Mouse (Mus musculus): ENCODE results near the gene Mpc2. TPM values are rescaled to one million over a fixed set of nuclear protein-coding genes. Genes with fewer than 3 reads are reported as not detected.

Mpc2 gene
- total RNA-seq, 2 experiments from 2014 or later = 113 to 131 TPM

GRCm38 (mm10) chr1:165461681-165462080, 1.2 kb downstream of the Mpc2 start:
- Histone ChIP-seq H3K27ac (peak overlapping the region; percentile 89), H3K4me3 (peak overlapping the region; percentile 93)
- TF ChIP-seq CTCF (IDR thresholded peaks at IDR 0.05) = no peak
- intact Hi-C loops (cut with DNase I) = loop anchor here (2.0 to 10.0 kb wide), 2 partner anchors 173 to 543 kb away; partner anchors contain the start of genes Mpzl1 and Pou2f1
- DNase-seq (ENCODE audit: extremely low spot score in 1 of 2, low spot score in 2 of 2) = no peak

- no peak for TF ChIP-seq CTCF (IDR thresholded peaks at IDR 0.05)
- DNase-seq (ENCODE audit: extremely low spot score in 1 of 2, low spot score in 2 of 2) = no peak
- intact Hi-C loops (cut with DNase I) = loop anchor here (10.0 kb wide), 1 partner anchor 542 kb away; the partner anchor contains the start of gene Pou2f1
- H3K4me3 ChIP-seq = peak overlapping the region; percentile 93
- no peak overlapping the region for H3K27ac ChIP-seq
Observed at GRCm38 (mm10) chr1:165462861-165463260, 2.4 kb downstream of the Mpc2 start.

- Histone ChIP-seq H3K27ac (no peak overlapping the region), H3K4me3 (no peak overlapping the region)
- no peak for TF ChIP-seq CTCF (IDR thresholded peaks at IDR 0.05)
- intact Hi-C loops (cut with DNase I) = loop anchor here (10.0 kb wide), 1 partner anchor 540 kb away; the partner anchor contains the start of gene Pou2f1
- no peak for DNase-seq (ENCODE audit: extremely low spot score in 1 of 2, low spot score in 2 of 2)
Observed at GRCm38 (mm10) chr1:165464574-165464973, 4.1 kb downstream of the Mpc2 start.

- no peak for TF ChIP-seq CTCF (IDR thresholded peaks at IDR 0.05)
- H3K27ac ChIP-seq = no peak overlapping the region
- intact Hi-C loops (cut with DNase I) = loop anchor here (10.0 kb wide), 1 partner anchor 536 kb away; the partner anchor contains the start of gene Pou2f1
- DNase-seq (ENCODE audit: extremely low spot score in 1 of 2, low spot score in 2 of 2) = no peak
- no peak overlapping the region for H3K4me3 ChIP-seq
Observed at GRCm38 (mm10) chr1:165468971-165469370, 8.5 kb downstream of the Mpc2 start.

GRCm38 (mm10) chr1:165469717-165470116, 9.3 kb downstream of the Mpc2 start:
- intact Hi-C loops (cut with DNase I) = loop anchor here (10.0 kb wide), 1 partner anchor 535 kb away; the partner anchor contains the start of gene Pou2f1

GRCm38 (mm10) chr1:165471490-165471889, 11.1 kb downstream of the Mpc2 start:
- no peak for TF ChIP-seq CTCF (IDR thresholded peaks at IDR 0.05)
- no peak overlapping the region for H3K27ac ChIP-seq
- intact Hi-C loops (cut with DNase I) = no loop called here
- DNase-seq (ENCODE audit: extremely low spot score in 1 of 2, low spot score in 2 of 2) = no peak
- no peak overlapping the region for H3K4me3 ChIP-seq

More at GRCm38 (mm10) chr1:165469717-165470116, 9.3 kb downstream of the Mpc2 start:
- no peak for DNase-seq (ENCODE audit: extremely low spot score in 1 of 2, low spot score in 2 of 2)
- Histone ChIP-seq H3K27ac (no peak overlapping the region), H3K4me3 (no peak overlapping the region)
- no peak; the same call in 1 of the 2 replicates for TF ChIP-seq CTCF (IDR thresholded peaks at IDR 0.05)

- intact Hi-C loops (cut with DNase I) = no loop called here
- Histone ChIP-seq H3K4me3 (no peak within 1 kb of the TSS), H3K27ac (no peak within 1 kb of the TSS)
- DNase-seq (ENCODE audit: extremely low spot score in 1 of 2, low spot score in 2 of 2) = no peak
- TF ChIP-seq CTCF (IDR thresholded peaks at IDR 0.05) = no peak
Observed at GRCm38 (mm10) chr1:165484688-165485233, 24.3 kb downstream of the Mpc2 start, which contains the start of gene Adcy10. Gene Adcy10 (plus strand): TSS chr1:165485183.

GRCm38 (mm10) chr1:165486108-165486507, 25.7 kb downstream of the Mpc2 start:
- Histone ChIP-seq H3K27ac (no peak overlapping the region), H3K4me3 (no peak overlapping the region)
- no peak for DNase-seq (ENCODE audit: extremely low spot score in 1 of 2, low spot score in 2 of 2)
- TF ChIP-seq CTCF (IDR thresholded peaks at IDR 0.05) = no peak
- intact Hi-C loops (cut with DNase I) = no loop called here

- H3K27ac ChIP-seq = no peak overlapping the region
- no peak for DNase-seq (ENCODE audit: extremely low spot score in 1 of 2, low spot score in 2 of 2)
- no peak for TF ChIP-seq CTCF (IDR thresholded peaks at IDR 0.05)
- intact Hi-C loops (cut with DNase I) = no loop called here
- H3K4me3 ChIP-seq = no peak overlapping the region
Observed at GRCm38 (mm10) chr1:165489197-165489596, 28.8 kb downstream of the Mpc2 start.

GRCm38 (mm10) chr1:165498856-165499255, 38.4 kb downstream of the Mpc2 start:
- no peak for TF ChIP-seq CTCF (IDR thresholded peaks at IDR 0.05)
- DNase-seq (ENCODE audit: extremely low spot score in 1 of 2, low spot score in 2 of 2) = no peak
- H3K27ac ChIP-seq = no peak overlapping the region
- H3K4me3 ChIP-seq = no peak overlapping the region
- intact Hi-C loops (cut with DNase I) = no loop called here

- H3K27ac ChIP-seq = no peak overlapping the region
- no peak overlapping the region for H3K4me3 ChIP-seq
- intact Hi-C loops (cut with DNase I) = no loop called here
- peak; percentile 45 for TF ChIP-seq CTCF (IDR thresholded peaks at IDR 0.05)
- DNase-seq (ENCODE audit: extremely low spot score in 1 of 2, low spot score in 2 of 2) = no peak
Observed at GRCm38 (mm10) chr1:165503307-165504024, 43.0 kb downstream of the Mpc2 start.

GRCm38 (mm10) chr1:165506303-165506702, 45.9 kb downstream of the Mpc2 start:
- Histone ChIP-seq H3K4me3 (no peak overlapping the region), H3K27ac (no peak overlapping the region)
- DNase-seq (ENCODE audit: extremely low spot score in 1 of 2, low spot score in 2 of 2) = no peak
- intact Hi-C loops (cut with DNase I) = no loop called here
- no peak for TF ChIP-seq CTCF (IDR thresholded peaks at IDR 0.05)
